Mouse (Mus musculus) stomach, embryonic 16.5 days (tissue): ENCODE results near the gene Polr2i. TPM values are rescaled to one million over a fixed set of nuclear protein-coding genes. Genes with fewer than 3 reads are reported as not detected.

Experiments used
- ATAC-seq: fragments of 200-750 bp; cut with Nextera tagmentation; 2 replicates; pipeline ENCODE4 v1.8.0; 2017; ENCODE audit warnings: moderate number of reproducible peaks, moderate TSS enrichment; ENCODE audit not compliant: insufficient read depth, low FRiP score
- H3K27ac ChIP-seq: fragments of 300-500 bp; sonication (generic); 2 replicates; pipeline ENCODE4 v1.5.1; 2014; ENCODE audit warnings: low read length
- H3K27me3 ChIP-seq: fragments of 300-500 bp; sonication (generic); 2 replicates; pipeline ENCODE4 v1.6.1; 2014; ENCODE audit warnings: low read length, control low read depth, mixed read lengths; ENCODE audit not compliant: control insufficient read depth, insufficient read depth
- H3K36me3 ChIP-seq: fragments of 300-500 bp; sonication (generic); 2 replicates; pipeline ENCODE4 v1.6.1; 2014; ENCODE audit warnings: low read length; ENCODE audit not compliant: control insufficient read depth, insufficient read depth
- H3K4me1 ChIP-seq: fragments of 300-500 bp; sonication (generic); 2 replicates; pipeline ENCODE4 v1.6.1; 2014; ENCODE audit warnings: low read length, control low read depth, mixed read lengths; ENCODE audit not compliant: control insufficient read depth, insufficient read depth
- H3K4me2 ChIP-seq: fragments of 300-500 bp; sonication (generic); 2 replicates; pipeline ENCODE4 v1.6.1; 2014; ENCODE audit warnings: low read depth, low read length, mixed read lengths
- H3K4me3 ChIP-seq: fragments of 300-500 bp; sonication (generic); replicated peaks from 2 replicates; pipeline ENCODE4 v1.5.1; 2014; ENCODE audit warnings: mild to moderate bottlenecking, low read length
- H3K9ac ChIP-seq: fragments of 300-500 bp; sonication (generic); 2 replicates; pipeline ENCODE4 v1.6.1; 2014; ENCODE audit warnings: low read length
- H3K9me3 ChIP-seq: fragments of 300-500 bp; sonication (generic); replicated peaks from 2 replicates; pipeline ENCODE4 v1.6.1; 2016; ENCODE audit warnings: low read length, control low read depth; ENCODE audit not compliant: control insufficient read depth
- WGBS: fragments of 180-500 bp; shearing (Covaris S2); extraction: QIAGEN DNeasy Blood & Tissue Kit; methylation state at CpG from one replicate; pipeline ENCODE4 v1.1.7; 2014; 5-methylcytosine and 5-hydroxymethylcytosine counted together
- polyA plus RNA-seq: library from polyadenylated mRNA; unstranded; fragments of >200 nt; fragmentation: Nextera tagmentation; extraction: Ambion mirVana; gene quantifications from 2 replicates; pipeline ENCODE4 v1.2.1, GENCODE M21; 2015

Gene Polr2i
- polyA plus RNA-seq, 1 experiment from 2014 or later: 111 TPM

DNA sequence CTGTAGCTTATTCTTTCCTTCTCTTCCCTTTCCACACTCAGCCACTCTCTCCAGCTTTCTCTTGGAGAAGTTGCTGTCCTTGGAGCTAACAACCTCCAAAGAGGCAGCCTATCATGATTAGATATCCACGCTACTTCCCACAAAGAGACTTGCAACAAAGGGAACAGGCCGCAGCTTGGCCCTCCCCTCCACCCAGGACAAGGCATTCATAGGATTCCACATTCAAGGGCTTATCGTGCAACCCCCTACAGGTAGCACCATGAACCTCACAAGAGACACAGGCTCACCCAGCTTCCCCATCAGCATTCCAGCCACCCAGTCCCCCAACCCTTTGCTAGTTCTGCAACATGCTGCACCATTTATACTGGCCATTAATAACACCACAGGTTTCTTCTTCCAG is 35.0 kb downstream of the Polr2i start:
- Histone ChIP-seq H3K9me3 (no peaks in the 10 kb centered on the region), H3K4me3 (no peak overlapping the region), H3K27me3 (no peaks in the 10 kb centered on the region), H3K4me1 (no peaks in the 10 kb centered on the region), H3K9ac (no peak overlapping the region), H3K36me3 (no peaks in the 10 kb centered on the region), H3K27ac (no peak overlapping the region), H3K4me2 (no peak overlapping the region)
- ATAC-seq: no peak
- 70% methylated on average over 3 of the region's 3 CpGs for WGBS

DNA sequence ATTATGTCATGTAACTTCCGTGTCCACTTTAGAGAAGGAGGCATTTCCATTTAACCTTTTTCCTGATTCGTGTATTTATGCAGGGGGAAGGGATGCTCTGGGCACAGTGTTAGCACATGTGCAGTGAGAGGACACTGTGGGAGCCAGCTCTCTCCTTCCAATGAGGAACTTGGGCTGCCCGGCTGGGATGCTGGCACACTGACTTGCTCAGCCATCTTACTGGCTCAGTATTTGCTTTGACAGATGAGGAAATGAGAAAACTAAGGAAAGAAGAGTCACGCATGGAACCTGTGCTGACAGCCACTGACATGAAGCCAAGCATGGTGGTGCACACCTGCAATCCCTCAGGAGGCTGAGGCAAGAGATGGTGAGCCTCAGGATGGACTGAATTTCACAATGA is 37.9 kb downstream of the Polr2i start:
- H3K27me3 ChIP-seq: no peaks in the 10 kb centered on the region
- no peak for ATAC-seq
- no peaks in the 10 kb centered on the region for H3K9me3 ChIP-seq
- 85% methylated on average over 4 of the region's 4 CpGs for WGBS
- H3K9ac ChIP-seq: no peak overlapping the region
- no peak overlapping the region for H3K27ac ChIP-seq
- H3K4me3 ChIP-seq: no peak overlapping the region
- no peak overlapping the region for H3K4me2 ChIP-seq
- no peaks in the 10 kb centered on the region for H3K36me3 ChIP-seq
- no peaks in the 10 kb centered on the region for H3K4me1 ChIP-seq

DNA sequence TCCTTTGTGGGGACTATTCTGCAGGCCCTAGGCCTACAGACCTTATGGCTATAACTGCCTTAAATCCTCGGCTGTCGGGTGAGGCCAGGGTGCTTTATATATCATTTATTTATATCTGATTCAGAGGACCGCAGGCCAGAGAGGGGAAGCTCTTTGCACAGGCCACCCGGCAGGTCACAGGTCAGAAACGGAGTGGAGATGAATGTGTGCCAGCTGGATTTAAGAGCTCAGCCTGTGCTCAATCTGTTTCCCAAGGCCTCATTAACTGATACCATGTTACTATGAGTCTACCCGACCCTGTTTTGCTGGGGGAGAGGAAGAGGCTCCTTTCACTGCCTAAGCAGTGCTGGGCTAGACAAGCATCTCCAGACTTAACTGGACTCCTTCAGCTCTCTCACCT is 42.6 kb downstream of the Polr2i start:
- no peak for ATAC-seq
- Histone ChIP-seq H3K4me3 (no peak overlapping the region), H3K9me3 (no peaks in the 10 kb centered on the region), H3K4me2 (no peak overlapping the region), H3K36me3 (no peaks in the 10 kb centered on the region), H3K9ac (no peak overlapping the region), H3K4me1 (0 out of 2 replicates have a peak, but pooled peaks cover 3% of the 10 kb centered on the region), H3K27ac (no peak overlapping the region), H3K27me3 (no peaks in the 10 kb centered on the region)
- WGBS: 57% methylated on average over 6 of the region's 6 CpGs

DNA sequence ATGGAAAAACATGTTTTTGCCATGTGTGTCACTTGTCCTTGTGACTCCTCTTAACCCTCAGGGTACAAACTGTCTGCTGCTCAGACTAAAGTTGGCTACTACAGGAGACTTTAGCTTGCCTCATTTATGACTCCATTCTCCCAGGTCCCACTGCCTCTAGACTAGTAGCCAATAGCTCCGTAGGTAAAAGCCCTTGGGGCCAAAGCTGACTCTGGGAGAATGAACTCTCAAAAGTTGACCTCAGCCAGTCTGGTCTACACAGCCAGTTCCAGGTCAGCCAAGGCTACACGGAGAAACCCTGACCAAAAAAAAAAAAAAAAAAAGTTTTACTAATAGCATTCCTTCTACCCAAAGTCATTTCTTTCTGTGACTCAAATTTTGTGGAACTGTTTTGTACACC is 47.2 kb downstream of the Polr2i start:
- 43% methylated on average over 2 of the region's 2 CpGs for WGBS
- no peaks in the 10 kb centered on the region for H3K9me3 ChIP-seq
- no peak overlapping the region; the same call in 1 of the 2 replicates for H3K4me3 ChIP-seq
- H3K27me3 ChIP-seq: no peaks in the 10 kb centered on the region
- H3K4me1 ChIP-seq: 0 out of 2 replicates have a peak, but pooled peaks cover 3% of the 10 kb centered on the region
- no peak overlapping the region for H3K9ac ChIP-seq
- H3K4me2 ChIP-seq: peak overlapping the region; percentile 96
- ATAC-seq: no peak
- no peak overlapping the region for H3K27ac ChIP-seq
- no peaks in the 10 kb centered on the region for H3K36me3 ChIP-seq

DNA sequence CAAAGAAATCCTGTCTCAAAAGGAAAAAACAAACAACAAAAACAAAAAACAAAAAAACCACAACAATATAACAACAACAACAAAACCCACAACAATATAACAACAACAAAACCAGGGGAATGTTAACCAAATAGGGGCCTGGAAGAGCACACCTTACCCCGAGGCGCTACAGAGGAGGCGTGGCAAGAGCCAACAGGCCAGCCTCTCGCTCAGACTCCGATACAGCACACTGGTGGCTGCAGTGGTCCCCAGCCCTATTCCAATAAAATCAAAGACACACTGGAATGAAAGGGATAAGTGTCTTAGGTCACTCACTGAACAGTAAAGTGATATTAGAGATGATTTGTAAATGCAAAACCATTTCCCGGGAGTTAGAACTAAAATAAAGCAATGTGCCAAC is 47.8 kb downstream of the Polr2i start:
- H3K27me3 ChIP-seq: no peaks in the 10 kb centered on the region
- peak overlapping the region; percentile 64 for H3K9ac ChIP-seq
- H3K9me3 ChIP-seq: no peaks in the 10 kb centered on the region
- 0 out of 2 replicates have a peak, but pooled peaks cover 3% of the 10 kb centered on the region for H3K4me1 ChIP-seq
- H3K36me3 ChIP-seq: no peaks in the 10 kb centered on the region
- H3K4me3 ChIP-seq: peak overlapping the region; percentile 86
- ATAC-seq: no peak
- peak overlapping the region; percentile 96 for H3K4me2 ChIP-seq
- 0% methylated on average over 6 of the region's 6 CpGs for WGBS
- peak overlapping the region; percentile 99 for H3K27ac ChIP-seq

DNA sequence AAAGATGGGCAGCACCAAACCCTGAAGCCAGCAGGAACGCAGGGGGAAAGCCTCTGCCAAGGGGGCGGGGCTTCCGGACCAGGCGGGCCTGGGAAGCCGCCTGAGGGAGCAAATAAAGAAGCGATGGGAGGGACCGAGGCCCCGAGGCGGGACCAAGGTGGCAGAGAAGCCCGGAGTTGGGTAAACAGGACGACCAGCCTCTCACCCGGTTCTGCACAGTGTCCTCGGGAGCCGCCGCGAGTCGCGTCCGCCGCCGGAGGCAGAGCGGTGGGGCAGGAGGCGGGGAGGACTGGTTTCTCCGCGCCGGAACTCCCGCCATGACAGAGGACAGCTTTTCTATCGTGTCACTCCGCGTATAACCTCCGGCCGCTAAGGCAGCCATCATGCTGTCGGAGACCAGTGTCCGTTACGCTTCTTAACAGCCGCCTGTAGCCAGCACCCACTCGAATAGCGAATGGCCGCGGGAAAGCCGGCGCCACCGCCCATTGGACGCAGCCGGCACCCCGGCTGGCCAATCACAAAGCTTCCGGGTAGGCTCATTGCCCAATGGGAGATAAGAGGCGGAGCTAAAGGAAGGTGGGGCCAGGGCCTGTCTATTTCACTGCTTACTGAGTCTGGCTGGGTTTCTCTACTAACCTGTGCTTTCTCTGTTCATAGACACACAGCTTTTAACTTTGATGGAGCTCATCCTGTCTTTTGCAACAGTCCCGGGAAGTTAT is 48.4 kb downstream of the Polr2i start, which contains the start of the genes Thap8 and Wdr62:
Gene Thap8 (plus strand): TSS at position 144 of the 719 bp plus-strand sequence.
Gene Wdr62 (minus strand): TSS at position 469 of the 719 bp plus-strand sequence.
- Histone ChIP-seq H3K36me3 (no peaks in the 10 kb centered on the region), H3K4me2 (peak within 1 kb of the TSS; percentile 96), H3K9me3 (no peaks in the 10 kb centered on the region), H3K27me3 (no peaks in the 10 kb centered on the region), H3K27ac (peak within 1 kb of the TSS; percentile 99), H3K9ac (peak within 1 kb of the TSS; percentile 68), H3K4me1 (0 out of 2 replicates have a peak, but pooled peaks cover 3% of the 10 kb centered on the region), H3K4me3 (peak within 1 kb of the TSS; percentile 86)
- ATAC-seq: peak; percentile 96
- under 1% methylated on average over 49 of the region's 49 CpGs for WGBS

DNA sequence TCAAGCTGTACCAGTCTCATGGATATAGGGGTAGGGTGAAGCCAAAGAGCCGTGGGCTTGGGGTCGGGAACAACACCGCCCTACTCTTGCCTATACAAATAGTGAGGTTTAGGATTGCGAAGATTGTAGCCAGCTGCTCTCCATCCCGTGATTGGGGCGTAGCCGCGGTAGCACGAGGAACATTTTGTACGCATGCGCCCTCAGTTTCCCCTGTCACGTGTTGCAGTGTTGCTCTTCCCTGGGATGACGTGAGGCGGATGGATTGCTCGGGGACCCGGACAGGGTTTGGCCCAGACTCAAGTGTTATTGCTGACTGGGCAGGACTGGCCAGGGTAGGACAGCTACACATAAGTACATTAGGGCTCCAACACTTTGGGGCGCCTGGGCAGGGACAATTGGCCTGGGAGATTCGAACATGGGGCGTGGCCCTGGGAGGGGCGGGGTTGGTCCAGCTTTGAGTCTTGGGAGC is 49.0 kb downstream of the Polr2i start:
- H3K27ac ChIP-seq: peak overlapping the region; percentile 99
- H3K4me2 ChIP-seq: peak overlapping the region; percentile 96
- no peaks in the 10 kb centered on the region for H3K36me3 ChIP-seq
- H3K27me3 ChIP-seq: no peaks in the 10 kb centered on the region
- peak overlapping the region; percentile 86 for H3K4me3 ChIP-seq
- WGBS: under 1% methylated on average over 20 of the region's 20 CpGs
- H3K9me3 ChIP-seq: no peaks in the 10 kb centered on the region
- H3K4me1 ChIP-seq: 0 out of 2 replicates have a peak, but pooled peaks cover 3% of the 10 kb centered on the region
- H3K9ac ChIP-seq: peak overlapping the region; percentile 68
- ATAC-seq: peak; percentile 82

DNA sequence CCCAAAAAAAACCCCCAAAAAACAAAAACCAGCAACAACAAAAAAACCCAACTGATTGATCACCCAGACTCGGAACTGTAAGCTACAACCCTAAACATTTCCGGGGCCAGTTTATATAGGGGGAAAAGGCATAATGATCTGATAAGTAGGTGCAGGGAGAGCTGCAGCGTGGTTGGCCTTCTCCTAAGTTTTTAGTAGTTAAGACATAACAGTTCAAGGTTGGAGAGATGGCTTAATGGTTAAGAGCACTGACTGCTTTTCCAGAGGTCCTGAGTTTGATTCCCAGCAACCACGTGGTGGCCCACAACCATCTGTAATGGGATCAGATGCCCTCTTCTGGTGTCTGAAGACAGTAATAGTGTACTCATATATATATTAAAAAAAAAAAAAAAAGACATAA is 49.8 kb downstream of the Polr2i start:
- no peaks in the 10 kb centered on the region for H3K27me3 ChIP-seq
- no peak overlapping the region for H3K4me3 ChIP-seq
- H3K27ac ChIP-seq: no peak overlapping the region
- no peak for ATAC-seq
- no peaks in the 10 kb centered on the region for H3K9me3 ChIP-seq
- no peaks in the 10 kb centered on the region for H3K36me3 ChIP-seq
- no peak overlapping the region for H3K9ac ChIP-seq
- WGBS: 72% methylated on average over 4 of the region's 4 CpGs
- H3K4me1 ChIP-seq: 0 out of 2 replicates have a peak, but pooled peaks cover 3% of the 10 kb centered on the region
- no peak overlapping the region for H3K4me2 ChIP-seq

DNA sequence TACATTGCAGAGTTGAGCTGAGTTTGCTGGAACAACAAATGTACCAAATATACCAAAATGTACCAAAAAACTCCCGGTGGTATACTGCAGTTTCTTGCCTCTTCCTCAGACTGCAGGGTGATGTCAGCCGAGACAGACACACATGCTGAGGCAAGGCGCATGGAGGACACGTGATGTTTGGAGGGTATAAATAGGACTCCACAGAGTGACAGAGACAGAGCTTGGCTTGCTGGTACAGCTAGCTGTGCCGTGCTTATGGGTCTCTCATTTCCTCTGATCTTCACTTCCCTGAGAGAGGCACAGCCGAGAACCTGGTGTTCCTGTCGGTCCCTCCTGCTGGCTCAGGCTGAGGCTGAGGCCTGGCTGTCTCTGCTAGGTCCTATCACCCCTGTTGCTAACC is 51.0 kb downstream of the Polr2i start:
- no peak overlapping the region for H3K9ac ChIP-seq
- no peaks in the 10 kb centered on the region for H3K36me3 ChIP-seq
- no peaks in the 10 kb centered on the region for H3K9me3 ChIP-seq
- no peak overlapping the region for H3K4me3 ChIP-seq
- no peak overlapping the region for H3K4me2 ChIP-seq
- no peaks in the 10 kb centered on the region for H3K27me3 ChIP-seq
- WGBS: 71% methylated on average over 7 of the region's 7 CpGs
- H3K27ac ChIP-seq: no peak overlapping the region
- 0 out of 2 replicates have a peak, but pooled peaks cover 3% of the 10 kb centered on the region for H3K4me1 ChIP-seq
- no peak for ATAC-seq
